Mouse (Mus musculus): ENCODE data around the gene Actr1b.

The Actr1b gene

DNA sequence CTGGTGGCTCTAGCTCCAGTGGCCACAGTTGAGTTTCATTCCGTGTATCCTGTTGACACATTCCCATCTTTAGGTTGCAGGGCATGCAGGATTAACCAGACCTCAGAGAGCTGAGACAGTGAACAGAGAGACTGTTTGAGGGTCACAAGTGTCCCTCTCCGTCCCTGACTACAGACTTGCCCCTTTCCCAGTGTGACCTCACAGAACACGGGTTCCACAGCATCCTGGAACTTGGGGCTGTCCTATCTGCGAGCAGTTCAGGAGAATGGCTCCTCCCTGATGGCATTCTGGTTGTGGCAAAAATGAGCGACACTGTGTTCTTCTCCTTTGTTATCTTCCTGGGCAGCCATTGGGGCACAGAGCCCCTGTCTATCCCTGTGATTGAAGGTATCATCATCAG is at the start of gene Actr1b:
TSS of gene Actr1b (minus strand) at position 112 of the 400 bp plus-strand sequence.
- no peak for DNase-seq

DNA sequence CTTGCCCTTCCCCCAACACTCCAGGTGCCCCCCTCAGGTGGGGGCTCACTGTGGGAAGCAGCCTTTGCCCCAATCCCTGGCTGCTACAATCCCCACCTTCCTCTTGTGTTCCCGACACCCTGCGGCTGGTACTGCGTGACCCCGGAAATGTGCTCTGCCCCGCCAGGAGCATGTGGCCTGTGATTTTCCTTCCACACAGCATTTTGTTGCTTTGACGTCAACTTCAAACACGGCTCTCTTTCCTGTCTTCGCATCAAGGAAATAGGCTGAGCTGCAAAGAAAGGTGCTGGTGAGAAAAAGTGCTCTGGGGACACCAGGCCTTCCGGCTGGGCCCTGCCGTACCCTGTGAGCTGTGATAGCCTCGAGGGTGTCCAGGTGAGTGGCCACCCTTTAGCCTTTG is 47.3 kb upstream of the Actr1b start, which contains the start of gene Zap70:
TSS of gene Zap70 (plus strand) at position 231 of the 400 bp plus-strand sequence.
- no peak for DNase-seq

DNA sequence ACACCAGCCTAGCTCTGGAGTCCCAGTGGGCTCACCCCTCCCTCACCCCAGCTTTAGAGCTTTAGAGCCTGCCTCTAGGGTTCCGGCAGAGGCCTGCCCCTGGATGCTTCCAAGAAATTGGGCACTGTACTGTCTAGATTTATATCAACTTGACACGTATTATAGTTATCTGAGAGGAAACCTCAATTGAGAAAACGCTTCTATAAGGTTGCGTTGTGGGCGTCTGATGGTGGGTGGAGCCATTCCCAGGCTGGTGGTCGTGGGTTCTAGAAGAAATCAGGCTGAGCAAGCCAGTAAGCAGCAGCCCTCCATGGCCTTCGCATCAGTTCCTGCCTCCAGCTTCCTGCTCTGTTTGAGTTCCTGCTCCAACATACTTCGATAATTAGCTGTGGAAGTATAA is 46.8 kb upstream of the Actr1b start:
- no peak for DNase-seq

- DNase-seq, result no peak
Measured at GRCm38 (mm10) chr1:36760401-36760800, 46.2 kb upstream of the Actr1b start.

- DNase-seq, result no peak
Measured at GRCm38 (mm10) chr1:36759076-36759475, 44.9 kb upstream of the Actr1b start.

GRCm38 (mm10) chr1:36758553-36758952 is 44.3 kb upstream of the Actr1b start:
- no peak for DNase-seq

DNA sequence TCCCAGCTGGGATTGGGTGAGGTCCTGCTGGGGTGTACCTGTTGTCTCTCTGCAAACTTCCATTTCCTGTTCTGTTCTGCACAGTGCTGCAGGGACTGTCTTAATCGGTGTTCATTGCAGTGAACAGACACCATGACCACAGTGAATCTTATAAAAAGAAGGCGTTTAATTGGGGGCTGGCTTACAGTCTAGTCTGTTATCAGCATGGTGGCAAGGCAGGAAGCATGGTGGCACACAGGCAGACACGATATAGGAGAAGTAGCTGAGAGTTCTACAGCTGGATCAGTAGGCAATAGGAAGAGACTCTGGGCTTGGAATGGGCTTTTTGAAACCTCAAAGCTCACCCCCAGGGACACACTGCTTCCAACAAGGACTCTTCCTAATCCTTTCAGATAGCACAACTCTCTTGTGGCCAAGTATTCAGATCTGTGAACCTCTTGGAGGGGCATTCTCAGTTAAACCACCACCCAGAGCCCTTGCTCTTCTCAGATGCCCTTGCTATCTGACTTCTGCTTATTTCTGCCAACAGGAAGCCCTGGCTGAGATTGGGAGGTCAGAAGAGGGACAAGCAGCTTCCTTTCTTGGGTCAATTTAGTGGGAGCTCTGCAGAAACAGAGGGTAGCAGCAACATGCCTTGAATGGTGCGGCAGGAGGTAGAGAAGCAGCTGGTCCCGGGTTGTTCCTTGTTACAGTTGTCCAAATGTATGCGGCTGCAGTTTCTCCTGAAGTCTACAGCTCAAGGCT is 39.9 kb upstream of the Actr1b start:
- DNase-seq, result no peak

DNA sequence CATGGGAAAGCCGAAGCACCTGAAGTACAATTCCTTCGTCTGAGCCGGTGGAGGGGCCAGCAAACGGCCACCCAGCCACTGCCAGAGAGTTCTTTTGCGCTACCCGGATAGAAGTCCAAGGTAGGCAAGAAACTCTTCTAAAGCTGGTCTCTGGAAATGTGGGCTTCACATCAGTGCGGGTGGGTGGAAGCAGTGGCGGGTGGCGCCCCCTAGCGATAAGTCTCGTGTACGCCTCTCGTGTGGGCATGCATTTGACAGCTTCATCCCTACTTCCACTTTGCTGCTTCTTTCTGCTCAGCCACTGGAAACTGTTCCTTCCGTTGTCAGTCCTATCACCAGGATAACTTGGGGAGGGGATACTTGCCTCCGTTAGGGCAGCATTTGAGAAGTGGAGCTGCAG is 32.2 kb upstream of the Actr1b start:
- DNase-seq, result peak; percentile 46

GRCm38 (mm10) chr1:36745661-36746060 is 31.4 kb upstream of the Actr1b start:
- no peak for DNase-seq

DNA sequence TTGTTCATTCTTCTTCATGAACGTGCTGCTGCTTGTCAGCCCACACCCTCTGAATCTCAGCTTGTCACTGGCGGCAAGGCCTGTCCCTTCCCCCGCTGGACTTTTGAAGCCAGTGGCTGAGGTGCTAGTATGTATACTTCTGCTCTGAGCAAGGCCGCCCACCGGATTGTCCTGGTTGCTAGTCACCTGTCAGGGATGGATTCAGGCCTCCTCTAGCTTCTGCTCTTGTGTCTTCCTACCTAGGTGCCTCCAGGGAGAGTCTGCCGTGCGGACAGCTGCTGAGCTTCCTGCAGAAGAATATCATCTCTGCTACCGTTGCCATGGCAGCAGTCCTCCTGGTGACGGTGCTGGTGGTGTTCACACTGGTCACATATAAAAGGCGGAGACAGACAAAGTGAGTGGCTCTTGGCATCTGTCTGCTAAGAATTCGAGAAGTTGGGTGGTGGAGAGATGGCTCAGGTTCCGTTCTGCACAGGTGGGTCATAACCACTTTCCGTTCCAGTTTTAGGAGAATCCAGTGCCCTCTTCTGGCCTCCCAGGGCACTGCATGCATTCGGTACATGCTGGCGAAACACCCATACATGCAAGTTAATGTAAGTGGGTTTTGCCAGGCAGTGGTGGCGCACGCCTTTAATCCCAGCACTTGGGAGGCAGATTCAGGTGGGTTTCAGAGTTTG is 30.2 kb upstream of the Actr1b start:
- DNase-seq, result peak; percentile 84

DNA sequence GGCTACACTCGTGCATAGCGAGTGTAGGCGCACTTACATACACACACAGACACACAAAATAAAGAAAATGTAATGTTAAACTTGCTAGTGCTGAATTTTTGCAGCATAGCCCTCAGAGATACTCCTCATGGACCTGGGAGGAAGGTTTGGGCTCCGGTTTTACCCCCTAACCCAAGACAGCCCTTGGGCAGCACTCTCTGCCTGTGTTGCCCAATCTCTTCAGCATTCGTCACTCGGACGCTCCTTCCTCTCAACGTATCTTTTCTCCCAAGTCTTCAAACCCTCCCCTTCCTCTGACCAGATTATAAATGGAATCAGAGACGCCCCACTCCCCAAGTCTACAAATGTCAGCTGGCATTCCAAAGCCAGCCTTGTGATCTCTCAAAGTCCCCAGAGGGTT is 28.8 kb upstream of the Actr1b start:
- DNase-seq, result no peak

GRCm38 (mm10) chr1:36739231-36739630 is 25.0 kb upstream of the Actr1b start:
- no peak for DNase-seq

DNA sequence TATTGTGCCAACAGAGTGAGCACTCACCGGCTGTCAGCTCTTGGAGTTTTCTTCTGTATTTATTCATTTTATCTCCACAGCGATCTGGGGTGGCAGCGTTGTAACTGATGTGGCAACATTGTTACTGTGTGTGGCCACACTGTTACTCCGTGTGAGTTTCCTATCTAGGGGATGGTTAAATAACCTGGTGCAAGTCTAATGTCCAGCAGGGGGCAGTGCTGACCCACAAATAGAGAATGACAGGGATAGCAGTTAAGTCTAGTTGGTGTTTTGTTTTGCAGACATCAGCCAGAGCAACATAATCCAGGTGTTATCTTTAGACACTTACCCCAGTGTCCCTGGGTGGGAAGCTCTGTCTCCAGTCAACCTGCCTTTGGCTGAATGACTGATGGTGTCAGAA is 23.1 kb upstream of the Actr1b start:
- peak; percentile 92 for DNase-seq

DNA sequence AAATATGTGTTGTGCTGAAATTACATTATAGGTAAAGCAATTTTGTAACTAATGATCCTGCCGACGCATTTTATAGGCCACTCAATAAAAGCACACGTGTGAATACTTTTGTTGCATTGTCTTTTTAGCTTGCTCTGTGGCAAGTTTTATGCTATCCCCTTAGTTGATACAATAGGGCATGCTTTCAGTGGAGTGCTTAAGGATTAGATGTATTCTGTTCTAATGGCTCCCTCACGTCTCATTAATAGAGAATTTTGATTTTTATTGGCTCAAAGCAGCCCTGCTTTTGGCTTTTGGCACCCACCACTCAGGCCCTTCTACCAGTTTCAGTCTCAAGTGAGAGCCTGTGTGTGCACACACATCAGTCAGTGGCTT is 9.8 kb upstream of the Actr1b start:
- no peak for DNase-seq

DNA sequence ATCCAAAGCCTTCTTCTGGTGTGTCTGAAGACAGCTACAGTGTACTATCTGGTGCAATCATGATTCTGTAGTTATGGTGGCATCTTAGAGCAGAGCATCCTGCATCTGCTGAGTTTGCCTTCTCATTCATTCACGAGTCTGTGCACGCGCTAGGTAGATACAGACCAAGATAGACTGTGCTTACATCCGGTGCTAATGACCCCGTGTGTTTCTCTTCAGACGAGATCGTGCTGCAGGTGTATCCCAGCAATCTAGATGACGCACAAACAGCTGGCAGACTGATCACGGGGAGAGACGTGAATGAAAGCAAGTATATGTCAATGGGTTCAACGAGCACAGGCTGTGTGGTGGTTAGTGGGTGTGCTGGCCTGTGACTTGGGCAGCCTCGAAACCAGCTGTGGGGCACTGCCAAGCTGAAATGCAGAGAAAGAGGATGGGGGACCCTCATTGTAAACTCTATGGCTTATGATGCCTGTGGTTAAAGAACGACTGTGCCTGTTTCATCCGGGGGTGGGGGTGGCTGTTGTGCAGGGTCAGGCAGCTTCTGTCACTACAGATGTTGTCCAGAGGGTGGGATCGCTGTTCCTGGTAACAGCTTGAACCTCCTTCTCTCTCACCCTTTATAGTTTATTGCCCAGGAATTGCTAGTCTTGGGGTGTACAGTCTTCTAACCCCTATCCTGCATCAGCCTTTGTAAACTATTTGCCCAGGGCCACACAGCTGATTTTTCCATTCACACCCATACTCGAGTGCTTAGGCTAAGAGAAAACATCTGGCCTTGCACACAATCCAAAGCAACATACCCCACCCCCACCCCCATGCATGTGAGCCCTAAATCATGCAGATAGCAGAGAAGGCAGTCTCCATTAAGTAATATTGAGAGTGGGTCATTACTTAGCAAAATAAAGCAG is 9.2 kb upstream of the Actr1b start:
- peak; percentile 14 for DNase-seq

DNA sequence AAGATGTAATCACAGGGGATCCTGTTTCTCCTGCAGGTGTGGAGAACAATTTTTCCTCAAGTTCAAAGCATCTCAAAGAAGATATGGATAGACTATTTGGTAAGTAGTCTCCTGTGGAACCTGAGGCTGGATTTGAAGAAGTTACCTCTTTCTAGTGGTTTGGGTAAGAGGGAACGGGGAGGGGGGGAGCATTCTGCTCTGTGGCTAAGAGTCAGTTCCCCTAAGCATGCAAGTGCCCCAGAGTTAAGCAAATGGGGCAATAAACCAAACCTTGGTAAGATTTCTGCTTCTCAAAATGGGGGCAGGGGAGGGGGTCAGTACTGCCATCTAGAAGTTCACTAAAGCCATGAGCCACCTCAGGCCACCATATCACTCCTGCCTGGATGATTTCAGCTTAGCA is 4.6 kb upstream of the Actr1b start:
- no peak for DNase-seq

DNA sequence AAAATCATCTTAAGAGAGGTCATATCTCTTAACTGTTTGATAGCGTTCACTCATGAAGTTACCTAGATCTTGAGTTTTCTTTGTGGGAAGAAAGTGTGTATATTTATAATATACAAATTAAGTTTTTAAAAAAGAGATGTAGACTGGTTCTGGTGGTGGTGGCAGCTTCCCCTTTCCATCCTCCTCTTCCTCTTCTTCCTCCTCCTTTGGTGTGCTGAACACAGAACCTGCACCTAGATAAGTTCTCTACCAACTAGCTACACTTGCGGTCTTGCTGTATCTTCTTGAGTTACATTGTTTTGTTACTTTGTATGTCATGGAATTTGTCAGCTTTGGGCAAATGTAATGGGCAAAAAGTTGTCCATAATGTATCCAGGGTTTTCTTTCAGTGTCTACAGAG is 3.1 kb downstream of the Actr1b start:
- no peak for DNase-seq

- peak; percentile 99 for DNase-seq
Measured at GRCm38 (mm10) chr1:36709854-36710280, 4.4 kb downstream of the Actr1b start, which contains the start of gene 4933424G06Rik. 4933424G06Rik (plus strand) TSS chr1:36710149.

DNA sequence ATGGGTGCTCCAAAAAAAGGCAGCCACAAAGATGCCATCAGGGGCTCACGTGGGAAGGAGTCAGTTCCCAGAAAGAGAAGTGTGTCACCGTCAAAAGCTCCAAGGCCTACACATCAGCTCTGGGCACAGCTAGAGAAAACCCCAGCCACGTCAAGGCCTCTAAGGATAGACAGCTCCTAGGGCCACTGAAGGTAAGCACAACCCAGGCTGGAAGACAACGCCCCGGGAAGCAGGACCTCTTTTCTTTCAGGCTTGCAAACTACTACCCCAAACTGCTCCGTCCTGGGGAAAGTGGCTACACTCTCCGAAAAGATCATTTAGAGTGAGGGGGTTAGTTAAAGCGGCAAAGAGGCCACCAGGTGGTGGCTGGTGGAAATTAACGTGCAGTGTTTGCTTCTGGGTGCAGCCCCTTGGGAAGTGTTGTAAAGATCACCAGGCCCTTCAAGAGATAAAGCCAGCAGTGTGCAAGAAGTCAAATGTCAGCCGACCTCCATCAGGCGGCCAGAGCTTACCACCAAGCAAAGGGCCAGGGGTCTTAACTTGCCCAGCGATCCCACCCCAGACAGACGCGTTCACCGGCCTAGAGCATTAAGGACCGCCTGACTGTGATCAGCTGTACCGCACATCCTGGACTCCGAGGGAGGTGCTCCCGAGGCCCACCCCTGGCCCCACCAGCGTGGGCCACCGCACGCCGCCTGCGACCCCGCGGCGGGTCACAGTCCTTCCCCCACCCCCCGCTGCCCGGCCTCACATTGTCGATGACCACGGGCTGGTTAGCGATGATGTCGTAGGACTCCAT is 5.0 kb downstream of the Actr1b start:
- DNase-seq, result peak; percentile 45

- DNase-seq, result no peak
Measured at GRCm38 (mm10) chr1:36708626-36709025, 5.6 kb downstream of the Actr1b start.

DNA sequence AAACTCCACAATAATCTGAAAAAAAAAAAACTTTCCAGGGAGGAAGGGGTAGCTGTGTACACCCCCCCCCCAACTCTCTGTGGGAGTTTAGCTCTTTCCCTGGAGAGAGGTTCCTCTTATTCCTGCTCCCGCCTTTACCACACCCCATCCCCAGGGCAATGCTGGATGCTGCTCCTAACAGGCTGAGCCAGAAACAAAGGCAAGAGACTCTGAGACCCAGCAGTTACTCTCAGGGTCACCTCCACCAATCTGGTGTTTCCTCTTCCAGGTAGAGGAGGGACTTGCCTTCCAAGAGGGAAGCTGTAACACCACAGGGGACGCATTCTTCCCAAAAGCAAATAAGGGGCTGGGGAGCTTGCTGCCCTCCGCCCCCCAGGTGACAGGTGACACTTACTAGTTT is 6.4 kb downstream of the Actr1b start:
- DNase-seq, result no peak

DNA sequence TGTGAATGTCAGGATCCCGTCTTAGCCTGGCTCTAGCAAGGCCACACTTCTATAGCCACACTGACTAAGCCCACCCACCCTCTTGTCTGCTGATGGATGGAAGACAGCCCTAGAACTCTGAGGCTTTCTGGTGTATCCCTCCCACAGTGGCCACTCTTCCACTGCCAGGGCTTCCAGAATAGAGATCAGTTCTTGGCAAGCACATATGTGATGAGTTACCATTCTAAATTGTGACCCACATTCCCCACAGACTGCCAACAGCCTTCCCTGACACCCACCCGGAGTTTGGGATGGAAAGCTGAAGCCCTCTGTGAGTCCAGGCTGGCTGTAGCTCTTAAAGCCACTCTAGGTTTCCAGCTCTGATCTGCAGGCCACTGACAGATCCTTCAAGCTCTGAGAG is 7.1 kb downstream of the Actr1b start:
- no peak for DNase-seq

Measured in kidney, postnatal 10 days (tissue).